Mouse (Mus musculus) hindbrain, embryonic 12.5 days (tissue): Measurements from ENCODE around the gene Lrrc28. TPM values are rescaled to one million over a fixed set of nuclear protein-coding genes. Genes with fewer than 3 reads are reported as not detected.

Experiments used
- ATAC-seq: fragments of 200-750 bp; cut with Nextera tagmentation; 2 replicates; pipeline ENCODE4 v1.8.0; 2017; ENCODE audit warnings: moderate TSS enrichment; ENCODE audit not compliant: low FRiP score
- H3K27ac ChIP-seq: fragments of 300-500 bp; sonication (generic); 2 replicates; pipeline ENCODE4 v1.5.1; 2016; ENCODE audit warnings: mild to moderate bottlenecking
- H3K27me3 ChIP-seq: fragments of 300-500 bp; sonication (generic); 2 replicates; pipeline ENCODE4 v1.6.1; 2016; ENCODE audit warnings: mild to moderate bottlenecking
- H3K36me3 ChIP-seq: fragments of 300-500 bp; sonication (generic); 2 replicates; pipeline ENCODE4 v1.6.1; 2016; ENCODE audit warnings: mild to moderate bottlenecking
- H3K4me1 ChIP-seq: fragments of 300-500 bp; sonication (generic); 2 replicates; pipeline ENCODE4 v1.6.1; 2016
- H3K4me2 ChIP-seq: fragments of 300-500 bp; sonication (generic); replicated peaks from 2 replicates; pipeline ENCODE4 v1.6.1; 2016; ENCODE audit warnings: mild to moderate bottlenecking
- H3K4me3 ChIP-seq: fragments of 300-500 bp; sonication (generic); 2 replicates; pipeline ENCODE4 v1.5.1; 2016; ENCODE audit warnings: mild to moderate bottlenecking
- H3K9ac ChIP-seq: fragments of 300-500 bp; sonication (generic); 2 replicates; pipeline ENCODE4 v1.6.1; 2016; ENCODE audit warnings: mild to moderate bottlenecking, moderate library complexity
- H3K9me3 ChIP-seq: fragments of 300-500 bp; sonication (generic); replicated peaks from 2 replicates; pipeline ENCODE4 v1.6.1; 2016; ENCODE audit warnings: mild to moderate bottlenecking
- WGBS: fragments of 180-500 bp; shearing (Covaris S2); methylation state at CpG from one replicate; pipeline ENCODE4 v1.1.7; 2016; 5-methylcytosine and 5-hydroxymethylcytosine counted together
- polyA plus RNA-seq: library from polyadenylated mRNA; unstranded; fragments of >200 nt; fragmentation: Nextera tagmentation; extraction: Ambion mirVana; gene quantifications from 2 replicates; pipeline ENCODE4 v1.2.1, GENCODE M21; 2016

Gene Lrrc28
- polyA plus RNA-seq, 1 experiment from 2014 or later = 31.3 TPM

- Histone ChIP-seq H3K9ac (no peak overlapping the region), H3K4me3 (no peak overlapping the region), H3K4me2 (no peak overlapping the region), H3K36me3 (no peaks in the 10 kb centered on the region), H3K27ac (no peak overlapping the region), H3K27me3 (no peaks in the 10 kb centered on the region), H3K4me1 (peaks cover 29% of the 10 kb centered on the region), H3K9me3 (no peaks in the 10 kb centered on the region)
- 88% methylated on average over 2 of the region's 2 CpGs for WGBS
- ATAC-seq = no peak
Observed at GRCm38 (mm10) chr7:67466322-67466721, 178.7 kb downstream of the Lrrc28 start.

DNA sequence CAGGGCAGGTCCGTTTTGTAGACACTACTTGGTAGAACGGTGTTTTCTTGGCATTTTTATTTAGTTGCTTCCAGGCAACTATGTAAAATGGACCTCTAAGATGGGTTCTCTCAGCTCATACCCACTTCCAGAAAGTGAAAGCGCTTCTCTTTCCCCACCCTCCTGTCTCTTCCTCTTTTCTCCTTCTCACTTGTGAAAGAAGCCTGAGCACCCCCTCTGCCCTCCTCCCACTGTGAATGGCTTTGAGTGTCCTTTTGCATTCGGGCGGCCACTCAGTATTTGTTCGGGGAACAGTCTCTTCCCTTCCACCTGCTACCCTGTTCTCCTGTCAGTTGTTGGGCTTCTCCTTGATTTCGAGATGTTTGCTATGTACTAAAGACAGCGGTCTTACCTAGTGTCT is 180.4 kb downstream of the Lrrc28 start:
- no peaks in the 10 kb centered on the region for H3K27me3 ChIP-seq
- H3K9ac ChIP-seq = no peak overlapping the region
- no peaks in the 10 kb centered on the region for H3K36me3 ChIP-seq
- no peaks in the 10 kb centered on the region for H3K9me3 ChIP-seq
- H3K4me2 ChIP-seq = no peak overlapping the region
- ATAC-seq = no peak
- no peak overlapping the region for H3K27ac ChIP-seq
- H3K4me3 ChIP-seq = no peak overlapping the region
- 87% methylated on average over 8 of the region's 8 CpGs for WGBS
- peaks cover 27% of the 10 kb centered on the region for H3K4me1 ChIP-seq

DNA sequence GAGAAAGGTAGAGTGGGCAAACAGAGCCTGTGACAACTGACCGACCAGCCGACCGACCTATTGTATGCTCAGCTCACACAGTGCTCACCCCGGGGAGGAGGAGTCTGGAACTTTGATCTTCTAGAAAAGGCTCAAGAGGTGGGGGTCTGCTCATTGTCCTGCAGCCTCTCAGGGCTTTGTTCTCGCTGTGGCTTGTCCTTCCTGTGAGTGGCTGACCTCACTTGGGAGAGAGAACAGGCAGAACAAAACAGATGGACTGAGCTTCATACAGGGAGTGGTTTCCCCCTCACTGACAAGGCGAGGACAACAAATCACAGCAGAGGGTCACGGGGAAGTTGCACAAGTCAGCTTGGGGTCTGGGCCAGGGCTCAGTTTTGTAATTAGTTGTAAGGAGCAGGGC is 181.5 kb downstream of the Lrrc28 start:
- H3K4me3 ChIP-seq = no peak overlapping the region
- WGBS = 8% methylated on average over 7 of the region's 7 CpGs
- peak; percentile 30 for ATAC-seq
- no peaks in the 10 kb centered on the region for H3K36me3 ChIP-seq
- H3K4me2 ChIP-seq = no peak overlapping the region
- H3K9ac ChIP-seq = no peak overlapping the region
- H3K9me3 ChIP-seq = no peaks in the 10 kb centered on the region
- H3K27ac ChIP-seq = no peak overlapping the region
- peaks cover 19% of the 10 kb centered on the region for H3K4me1 ChIP-seq
- no peaks in the 10 kb centered on the region for H3K27me3 ChIP-seq

Other genes with a start within 250 kb of the Lrrc28 start
- gene Ttc23, start 2.1 kb upstream of the Lrrc28 start, polyA plus RNA-seq = 31.6 and 33.1 TPM in 2 replicates
- 5.9 and 6.8 TPM in 2 replicates for gene Synm, start 114.5 kb upstream of the Lrrc28 start, polyA plus RNA-seq